Mouse (Mus musculus): Measurements from ENCODE around the gene Nhlrc1. TPM values are rescaled to one million over a fixed set of nuclear protein-coding genes. Genes with fewer than 3 reads are reported as not detected.

Nhlrc1 gene
- polyA plus RNA-seq, 1 experiment from 2014 or later: 5.4 TPM

DNA sequence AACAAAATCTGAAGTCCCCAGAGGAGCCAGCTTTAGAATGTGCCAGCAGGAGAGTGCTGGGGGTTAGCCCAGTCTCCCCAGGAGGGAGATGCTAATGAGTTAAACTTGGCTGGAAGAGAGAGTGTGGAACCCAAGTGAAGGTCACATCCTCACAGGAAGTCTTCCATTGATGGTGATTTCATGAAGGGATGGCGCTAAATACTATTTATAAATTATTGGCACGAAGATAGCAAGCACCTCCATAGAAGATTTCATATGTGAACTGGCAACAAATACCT is 21.4 kb downstream of the Nhlrc1 start:
- H3K4me1 ChIP-seq (replicated peaks): no peaks in the 10 kb centered on the region
- no peaks in the 10 kb centered on the region for H3K27me3 ChIP-seq (ENCODE audit: insufficient read depth, poor library complexity, severe bottlenecking)
- H3K9me3 ChIP-seq: no peaks in the 10 kb centered on the region
- H3K4me3 ChIP-seq: no peak overlapping the region
- H3K36me3 ChIP-seq: no peaks in the 10 kb centered on the region
- WGBS: 86% methylated on average over 2 of the region's 2 CpGs
- DNase-seq (ENCODE audit: low spot score): no peak
- no peak overlapping the region for H3K27ac ChIP-seq

DNA sequence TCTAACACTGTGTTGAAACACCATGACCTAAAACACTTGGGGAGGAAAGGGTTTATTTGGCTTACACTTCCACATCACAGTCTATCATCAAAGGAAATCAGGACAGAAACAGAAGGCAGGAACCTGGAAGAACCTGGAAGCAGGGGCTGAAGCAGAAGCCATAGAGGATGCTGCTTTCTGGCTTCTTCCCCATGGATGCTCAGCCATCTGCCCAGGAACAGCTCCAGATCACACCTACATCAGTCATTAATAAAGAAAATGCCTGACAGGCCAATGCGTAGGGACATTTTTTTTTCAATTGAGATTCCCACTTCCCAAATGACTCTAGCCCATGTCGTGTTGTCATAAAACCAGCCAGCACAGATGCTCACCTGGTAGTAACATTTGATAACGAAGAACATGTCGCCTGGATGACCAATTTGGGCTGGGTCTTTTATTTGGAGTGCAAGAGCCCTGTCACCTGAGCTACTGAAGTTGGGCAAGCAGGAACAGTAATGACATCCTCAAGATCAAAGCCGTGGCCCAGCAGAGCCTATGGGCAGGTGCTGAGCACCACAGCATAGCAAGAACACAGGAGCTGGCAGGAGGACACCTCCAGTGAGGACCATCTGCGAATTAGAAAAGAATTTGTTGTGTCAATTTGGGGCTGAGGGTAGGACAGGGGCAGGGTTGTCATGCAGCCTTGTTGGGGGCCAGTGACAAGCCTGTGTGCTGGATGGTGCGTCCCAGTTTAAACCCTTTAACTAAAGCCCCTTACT is 22.0 kb downstream of the Nhlrc1 start:
- Histone ChIP-seq H3K27ac (no peak overlapping the region), H3K9me3 (no peaks in the 10 kb centered on the region), H3K4me3 (no peak overlapping the region), H3K27me3 (ENCODE audit: insufficient read depth, poor library complexity, severe bottlenecking) (no peaks in the 10 kb centered on the region), H3K36me3 (no peaks in the 10 kb centered on the region), H3K4me1 (replicated peaks) (0 out of 2 replicates have a peak, but pooled peaks cover 4% of the 10 kb centered on the region)
- DNase-seq (ENCODE audit: low spot score): no peak
- 76% methylated on average over 7 of the region's 7 CpGs for WGBS

DNA sequence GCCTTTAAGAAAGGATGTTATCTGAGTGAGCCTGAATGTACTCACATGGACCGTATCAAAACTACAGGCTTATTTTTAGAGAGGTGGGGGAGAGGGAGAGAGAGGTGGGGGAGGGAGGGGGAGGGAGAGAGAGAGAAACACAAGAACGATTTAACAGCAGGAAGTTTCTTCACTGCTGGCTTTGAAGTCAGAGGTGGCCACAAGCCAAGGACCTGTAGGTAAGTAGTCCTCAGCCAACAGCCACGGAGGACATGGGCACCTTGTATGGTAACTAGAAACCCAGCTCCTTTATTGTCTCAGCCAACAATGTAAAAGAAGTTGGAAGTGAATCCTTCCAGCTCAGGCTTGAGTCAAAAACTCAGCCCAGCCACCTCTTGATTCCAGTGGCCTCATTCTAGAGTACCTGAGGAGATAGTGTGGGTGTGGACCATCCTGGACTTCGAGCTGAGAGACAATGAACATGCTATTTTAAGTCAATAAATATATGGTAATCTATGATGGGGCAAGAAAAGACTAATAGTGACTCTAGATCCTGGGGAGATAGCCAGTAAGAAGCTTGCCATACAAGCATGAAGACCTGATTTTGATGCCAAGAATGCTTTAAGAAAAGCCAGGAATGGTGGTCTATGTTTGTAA is 24.2 kb downstream of the Nhlrc1 start:
- 57% methylated on average over 4 of the region's 4 CpGs for WGBS
- no peaks in the 10 kb centered on the region for H3K9me3 ChIP-seq
- H3K27ac ChIP-seq: no peak overlapping the region
- no peaks in the 10 kb centered on the region for H3K27me3 ChIP-seq (ENCODE audit: insufficient read depth, poor library complexity, severe bottlenecking)
- no peak overlapping the region for H3K4me3 ChIP-seq
- no peak for DNase-seq (ENCODE audit: low spot score)
- H3K4me1 ChIP-seq (replicated peaks): 0 out of 2 replicates have a peak, but pooled peaks cover 6% of the 10 kb centered on the region
- no peaks in the 10 kb centered on the region for H3K36me3 ChIP-seq

DNA sequence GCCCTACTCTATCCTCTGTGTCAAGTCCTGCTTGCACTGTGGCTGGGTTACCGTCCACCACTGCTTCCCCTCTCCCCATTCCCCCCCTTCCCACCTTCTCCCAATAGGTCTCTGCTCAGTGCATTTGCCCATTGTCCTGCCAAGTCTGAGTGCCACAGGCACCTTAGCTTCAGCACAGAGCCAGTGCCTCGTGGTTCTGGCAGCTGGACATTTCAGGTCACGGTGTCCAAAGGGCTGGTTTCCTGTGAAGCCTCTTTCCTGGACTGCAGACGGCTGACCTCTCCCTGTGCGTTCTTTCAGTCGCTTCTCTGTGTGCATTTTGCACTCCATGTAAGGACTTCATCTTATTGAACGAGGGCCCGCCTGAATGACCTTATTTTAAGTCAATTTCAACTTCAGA is 26.7 kb downstream of the Nhlrc1 start:
- 78% methylated on average over 8 of the region's 8 CpGs for WGBS

DNA sequence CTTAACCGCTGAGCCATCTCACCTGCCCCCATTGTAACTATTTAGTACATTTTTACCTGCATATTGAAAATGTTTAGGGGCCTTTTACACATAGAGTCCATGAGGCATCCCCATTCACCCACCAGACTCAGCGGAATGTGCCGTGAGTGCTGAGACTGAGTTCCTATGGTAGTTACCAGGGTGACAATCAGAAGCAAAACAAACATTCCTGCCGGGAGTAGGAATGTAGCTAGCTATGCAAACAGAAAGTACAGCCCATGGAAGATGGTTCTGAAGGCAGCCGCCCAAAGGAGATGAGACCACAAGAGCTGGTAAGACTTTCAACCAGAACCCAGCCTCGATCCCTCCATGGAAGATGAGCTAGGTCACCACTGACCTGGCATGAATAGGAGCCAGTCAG is 28.4 kb downstream of the Nhlrc1 start:
- Histone ChIP-seq H3K9me3 (no peaks in the 10 kb centered on the region), H3K27ac (no peak overlapping the region), H3K4me3 (no peak overlapping the region), H3K4me1 (replicated peaks) (0 out of 2 replicates have a peak, but pooled peaks cover 6% of the 10 kb centered on the region), H3K27me3 (ENCODE audit: insufficient read depth, poor library complexity, severe bottlenecking) (no peaks in the 10 kb centered on the region), H3K36me3 (no peaks in the 10 kb centered on the region)
- WGBS: 63% methylated on average over 6 of the region's 6 CpGs
- no peak for DNase-seq (ENCODE audit: low spot score)

More for the DNA sequence above, 26.7 kb downstream of the Nhlrc1 start:
- Histone ChIP-seq H3K36me3 (no peaks in the 10 kb centered on the region), H3K4me3 (no peak overlapping the region), H3K9me3 (no peaks in the 10 kb centered on the region), H3K4me1 (replicated peaks) (0 out of 2 replicates have a peak, but pooled peaks cover 6% of the 10 kb centered on the region), H3K27ac (no peak overlapping the region), H3K27me3 (ENCODE audit: insufficient read depth, poor library complexity, severe bottlenecking) (no peaks in the 10 kb centered on the region)
- DNase-seq (ENCODE audit: low spot score): no peak

DNA sequence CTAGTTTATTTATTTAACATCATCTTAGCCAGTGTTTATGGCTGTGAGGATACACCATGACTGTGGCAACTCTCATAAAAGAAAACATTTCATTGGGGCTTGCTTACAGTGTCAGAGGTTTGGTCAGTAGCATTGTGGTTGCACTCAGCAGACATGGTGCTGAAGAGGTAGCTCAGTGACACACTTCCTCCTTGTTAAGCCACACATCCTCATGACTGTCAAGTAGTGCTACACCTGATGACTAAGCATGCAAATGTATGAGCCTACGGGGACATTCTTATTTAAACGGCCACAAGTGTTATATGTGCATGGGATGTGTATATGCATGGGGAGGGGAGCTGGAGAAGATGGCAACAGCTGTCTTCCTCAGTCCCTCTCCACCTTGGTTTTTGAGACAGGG is 30.8 kb downstream of the Nhlrc1 start:
- 0 out of 2 replicates have a peak, but pooled peaks cover 10% of the 10 kb centered on the region for H3K4me1 ChIP-seq (replicated peaks)
- no peaks in the 10 kb centered on the region for H3K36me3 ChIP-seq
- no peaks in the 10 kb centered on the region for H3K9me3 ChIP-seq
- no peak overlapping the region for H3K27ac ChIP-seq
- no peak for DNase-seq (ENCODE audit: low spot score)
- H3K4me3 ChIP-seq: no peak overlapping the region
- 91% methylated on average over 2 of the region's 2 CpGs for WGBS
- no peaks in the 10 kb centered on the region for H3K27me3 ChIP-seq (ENCODE audit: insufficient read depth, poor library complexity, severe bottlenecking)

DNA sequence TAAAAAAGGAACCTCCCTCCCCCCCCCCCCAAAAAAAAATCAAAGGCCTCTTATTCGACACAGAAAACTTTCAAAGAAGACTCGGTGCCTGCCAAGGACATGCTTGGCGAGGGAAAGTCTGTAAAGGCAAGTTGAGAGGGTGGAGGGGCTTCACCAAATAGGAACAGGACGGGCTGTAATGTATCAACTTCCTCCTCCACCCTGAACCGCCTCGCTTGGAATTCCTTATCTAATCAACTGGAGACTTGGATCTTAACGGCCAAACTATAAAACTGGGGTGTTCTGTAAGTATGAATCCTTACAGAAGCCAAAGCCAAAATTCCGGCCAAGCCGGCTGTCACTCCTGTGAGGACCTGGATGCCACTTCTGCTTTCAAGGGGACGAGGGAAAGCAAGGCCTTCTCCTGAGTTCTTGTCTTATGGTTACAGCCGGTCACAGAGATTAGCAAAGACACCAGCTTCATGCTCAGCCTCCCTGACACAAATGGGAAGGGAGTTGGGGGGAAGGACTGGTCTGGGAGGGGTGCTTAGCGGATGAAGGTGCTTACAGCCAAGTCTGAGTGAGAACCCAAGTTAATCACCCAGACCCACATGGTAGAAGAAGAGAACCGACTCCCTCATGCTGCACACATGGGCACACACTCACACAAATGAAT is 34.7 kb downstream of the Nhlrc1 start:
- Histone ChIP-seq H3K27ac (no peak overlapping the region), H3K36me3 (no peaks in the 10 kb centered on the region), H3K4me3 (no peak overlapping the region), H3K4me1 (replicated peaks) (peaks cover 21% of the 10 kb centered on the region), H3K9me3 (no peaks in the 10 kb centered on the region), H3K27me3 (ENCODE audit: insufficient read depth, poor library complexity, severe bottlenecking) (no peaks in the 10 kb centered on the region)
- DNase-seq (ENCODE audit: low spot score): no peak
- 83% methylated on average over 13 of the region's 13 CpGs for WGBS

DNA sequence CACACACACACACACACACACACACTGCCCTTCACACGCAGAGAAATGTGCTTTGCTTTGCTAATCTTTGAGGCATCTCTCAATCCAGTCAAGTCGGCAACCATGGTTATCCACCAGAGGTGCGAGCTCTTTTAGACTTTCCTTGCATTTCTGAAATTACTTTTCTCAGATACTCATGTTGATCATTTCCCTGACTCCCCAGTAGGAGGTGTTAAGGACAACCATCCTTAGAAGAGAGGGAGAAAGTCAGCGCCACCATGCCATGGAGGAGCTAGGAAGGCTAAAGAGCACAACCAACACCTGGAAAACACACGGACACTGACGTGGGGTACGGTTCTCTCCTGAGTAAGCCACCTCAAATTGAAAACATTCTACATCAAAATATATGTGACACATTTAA is 38.1 kb downstream of the Nhlrc1 start:
- WGBS: 90% methylated on average over 7 of the region's 7 CpGs
- peak overlapping the region; percentile 91 for H3K27ac ChIP-seq
- no peak for DNase-seq (ENCODE audit: low spot score)

DNA sequence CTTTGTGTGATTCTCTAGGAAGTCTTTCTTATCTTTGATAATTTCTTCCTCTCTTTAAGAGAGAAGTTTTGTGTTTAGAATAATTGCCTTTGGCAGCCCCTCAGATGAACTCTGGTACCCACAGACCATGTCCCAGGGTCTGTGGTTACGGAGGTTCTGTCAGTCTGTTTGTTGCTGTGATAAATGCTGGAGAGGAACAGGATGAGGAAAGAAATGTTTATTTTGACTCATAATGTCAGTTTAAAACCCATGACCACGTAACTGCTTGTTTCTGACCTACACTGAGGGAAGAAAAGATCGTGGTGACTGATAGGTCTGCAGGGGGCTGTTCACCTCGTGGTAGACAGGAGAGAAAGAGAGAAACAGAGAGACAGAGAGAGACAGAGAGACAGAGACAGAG is 38.7 kb downstream of the Nhlrc1 start:
- Histone ChIP-seq H3K27me3 (ENCODE audit: insufficient read depth, poor library complexity, severe bottlenecking) (no peaks in the 10 kb centered on the region), H3K4me1 (replicated peaks) (peaks cover 34% of the 10 kb centered on the region), H3K27ac (peak overlapping the region; percentile 91), H3K36me3 (no peaks in the 10 kb centered on the region), H3K4me3 (peak overlapping the region; percentile 47; the same call in 1 of the 2 replicates), H3K9me3 (no peaks in the 10 kb centered on the region)
- DNase-seq (ENCODE audit: low spot score): no peak
- 40% methylated on average over 4 of the region's 4 CpGs for WGBS

More for the DNA sequence above, 38.1 kb downstream of the Nhlrc1 start:
- H3K27me3 ChIP-seq (ENCODE audit: insufficient read depth, poor library complexity, severe bottlenecking): no peaks in the 10 kb centered on the region
- H3K9me3 ChIP-seq: no peaks in the 10 kb centered on the region
- H3K4me1 ChIP-seq (replicated peaks): peaks cover 34% of the 10 kb centered on the region
- H3K36me3 ChIP-seq: no peaks in the 10 kb centered on the region
- no peak overlapping the region for H3K4me3 ChIP-seq

DNA sequence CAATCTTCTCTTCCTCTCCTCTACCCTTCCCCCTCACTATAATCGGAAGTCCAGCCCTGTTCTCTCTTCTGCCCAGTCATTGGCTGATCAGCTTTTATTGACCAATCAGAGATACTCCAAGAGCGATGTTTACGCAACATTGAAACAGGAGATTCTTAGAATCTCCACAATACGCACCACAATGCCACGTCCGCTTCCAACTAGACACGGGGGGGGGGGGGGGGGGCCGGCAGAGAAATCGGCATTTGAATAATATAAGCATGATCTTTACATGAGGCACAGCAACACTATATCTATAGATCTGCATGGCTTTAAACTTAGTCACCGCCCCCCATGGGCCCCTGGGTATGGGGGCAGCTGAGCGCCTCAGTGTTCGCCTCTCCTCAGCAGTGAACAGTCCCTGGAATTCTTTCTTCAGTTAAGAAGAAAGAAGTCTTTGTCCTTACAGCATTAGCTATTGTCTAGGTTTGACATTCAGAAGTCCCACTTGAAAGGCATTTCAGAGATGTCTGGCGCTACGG is 39.6 kb downstream of the Nhlrc1 start:
- Histone ChIP-seq H3K27me3 (ENCODE audit: insufficient read depth, poor library complexity, severe bottlenecking) (no peaks in the 10 kb centered on the region), H3K4me3 (peak overlapping the region; percentile 47), H3K9me3 (no peaks in the 10 kb centered on the region), H3K4me1 (replicated peaks) (peaks cover 34% of the 10 kb centered on the region), H3K36me3 (no peaks in the 10 kb centered on the region), H3K27ac (peak overlapping the region; percentile 91)
- WGBS: 19% methylated on average over 14 of the region's 14 CpGs
- peak; percentile 80 for DNase-seq (ENCODE audit: low spot score)

DNA sequence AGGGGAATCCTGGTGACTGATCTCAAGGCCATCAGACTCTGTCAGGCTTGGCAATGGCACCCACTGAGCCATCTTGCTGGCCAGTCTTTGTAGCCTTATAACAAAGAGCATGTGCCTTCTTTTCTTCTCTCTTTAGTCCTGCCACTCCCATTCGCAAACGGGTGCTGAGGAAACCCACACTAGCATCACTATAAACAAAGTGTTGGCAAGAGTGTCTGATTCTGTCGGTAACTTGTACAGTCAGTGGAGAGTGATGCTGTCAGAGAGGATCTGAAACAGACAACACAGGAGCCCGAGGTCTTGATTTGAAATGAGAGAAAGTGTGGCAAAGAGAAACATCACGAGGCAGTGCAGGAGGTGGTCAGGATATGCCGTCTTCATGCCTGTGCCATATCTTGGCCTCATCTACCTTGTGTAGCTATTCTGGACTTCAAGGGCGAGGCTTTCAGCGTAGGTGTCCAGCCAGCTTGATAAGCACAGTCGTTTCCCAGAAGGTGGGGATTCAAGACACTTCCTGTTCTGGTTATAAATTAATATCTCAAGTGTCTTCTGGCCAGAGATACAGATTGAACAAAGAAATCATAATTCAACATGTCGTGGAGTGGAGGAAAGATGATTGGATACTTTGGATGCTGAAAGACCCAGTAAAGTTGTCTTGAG is 44.2 kb downstream of the Nhlrc1 start:
- no peak overlapping the region for H3K4me3 ChIP-seq
- H3K4me1 ChIP-seq (replicated peaks): peaks cover 23% of the 10 kb centered on the region
- no peak for DNase-seq (ENCODE audit: low spot score)
- no peaks in the 10 kb centered on the region for H3K9me3 ChIP-seq
- no peaks in the 10 kb centered on the region for H3K27me3 ChIP-seq (ENCODE audit: insufficient read depth, poor library complexity, severe bottlenecking)
- H3K27ac ChIP-seq: no peak overlapping the region
- H3K36me3 ChIP-seq: no peaks in the 10 kb centered on the region
- WGBS: 84% methylated on average over 10 of the region's 10 CpGs

DNA sequence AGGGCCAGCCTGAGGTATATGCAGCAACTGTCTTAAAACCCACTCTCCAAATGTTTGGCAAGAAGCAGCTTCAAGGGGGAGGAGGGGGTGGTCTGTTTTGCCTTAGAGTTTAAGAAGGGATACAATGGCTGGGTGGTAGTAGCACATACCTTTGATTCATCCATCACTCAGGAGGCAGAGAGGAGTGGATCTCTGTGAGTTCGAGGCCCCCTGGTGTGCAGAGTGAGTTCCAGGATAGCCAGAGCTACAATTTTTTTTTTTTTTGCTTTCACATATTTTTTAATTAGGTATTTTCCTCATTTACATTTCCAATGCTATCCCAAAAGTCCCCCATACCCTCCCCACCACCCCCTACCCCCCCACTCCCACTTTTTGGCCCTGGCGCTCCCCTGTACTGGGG is 46.0 kb downstream of the Nhlrc1 start:
- no peak for DNase-seq (ENCODE audit: low spot score)
- no peak overlapping the region for H3K4me3 ChIP-seq
- no peaks in the 10 kb centered on the region for H3K9me3 ChIP-seq
- 90% methylated on average over 2 of the region's 2 CpGs for WGBS
- H3K4me1 ChIP-seq (replicated peaks): peaks cover 7% of the 10 kb centered on the region
- H3K27me3 ChIP-seq (ENCODE audit: insufficient read depth, poor library complexity, severe bottlenecking): no peaks in the 10 kb centered on the region
- H3K36me3 ChIP-seq: no peaks in the 10 kb centered on the region
- H3K27ac ChIP-seq: no peak overlapping the region

All from hindbrain, embryonic 10.5 days (tissue).